Mouse (Mus musculus) heart, embryonic 11.5 days (tissue): Measurements from ENCODE around the gene Fam198a. TPM values are rescaled to one million over a fixed set of nuclear protein-coding genes. Genes with fewer than 3 reads are reported as not detected.

ENCODE experiments used
- ATAC-seq: fragments of 200-750 bp; cut with Nextera tagmentation; replicated peaks from 2 replicates; pipeline ENCODE4 v1.8.0; 2017; ENCODE audit warnings: moderate library complexity; ENCODE audit not compliant: insufficient number of reproducible peaks, low FRiP score, low TSS enrichment
- H3K27ac ChIP-seq: fragments of 300-500 bp; sonication (generic); 2 replicates; pipeline ENCODE4 v1.5.1; 2014; ENCODE audit warnings: mild to moderate bottlenecking, low read depth, low read length
- H3K27me3 ChIP-seq: fragments of 300-500 bp; sonication (generic); 2 replicates; pipeline ENCODE4 v1.6.1; 2014; ENCODE audit warnings: mild to moderate bottlenecking, low read length, mixed read lengths; ENCODE audit not compliant: control insufficient read depth, insufficient read depth
- H3K36me3 ChIP-seq: fragments of 300-500 bp; sonication (generic); 2 replicates; pipeline ENCODE4 v1.6.1; 2014; ENCODE audit warnings: mild to moderate bottlenecking, low read length, moderate library complexity, mixed read lengths; ENCODE audit not compliant: control insufficient read depth, insufficient read depth
- H3K4me1 ChIP-seq: fragments of 300-500 bp; sonication (generic); 2 replicates; pipeline ENCODE4 v1.6.1; 2014; ENCODE audit warnings: low read length; ENCODE audit not compliant: control insufficient read depth, insufficient read depth
- H3K4me2 ChIP-seq: fragments of 300-500 bp; sonication (generic); 2 replicates; pipeline ENCODE4 v1.6.1; 2014; ENCODE audit warnings: mild to moderate bottlenecking, moderate library complexity
- H3K4me3 ChIP-seq: fragments of 300-500 bp; sonication (generic); 2 replicates; pipeline ENCODE4 v1.5.1; 2014; ENCODE audit warnings: low read depth, low read length
- H3K9ac ChIP-seq: fragments of 300-500 bp; sonication (generic); 2 replicates; pipeline ENCODE4 v1.6.1; 2014; ENCODE audit warnings: mild to moderate bottlenecking, low read depth, low read length, moderate library complexity
- H3K9me3 ChIP-seq: fragments of 300-500 bp; sonication (generic); replicated peaks from 2 replicates; pipeline ENCODE4 v1.6.1; 2016; ENCODE audit warnings: low read length; ENCODE audit not compliant: control insufficient read depth
- WGBS: fragments of 180-500 bp; shearing (Covaris S2); extraction: QIAGEN DNeasy Blood & Tissue Kit; methylation state at CpG from one replicate; pipeline ENCODE4 v1.1.7; 2014; ENCODE audit not compliant: insufficient replicate concordance; 5-methylcytosine and 5-hydroxymethylcytosine counted together
- polyA plus RNA-seq: library from polyadenylated mRNA; unstranded; fragments of >200 nt; fragmentation: Nextera tagmentation; extraction: Ambion mirVana; gene quantifications from 2 replicates; pipeline ENCODE4 v1.2.1, GENCODE M21; 2014

The Fam198a gene
- polyA plus RNA-seq, 1 experiment from 2014 or later: 0.44 TPM

- ATAC-seq: no peak
- no peak overlapping the region for H3K27ac ChIP-seq
These were observed 30.8 kb downstream of the Fam198a start for GRCm38 (mm10) chr9:121981466-121982105.

GRCm38 (mm10) chr9:121982214-121982613 lies 31.4 kb downstream of the Fam198a start:
- H3K36me3 ChIP-seq: no peaks in the 10 kb centered on the region
- no peaks in the 10 kb centered on the region for H3K9me3 ChIP-seq
- H3K4me3 ChIP-seq: no peak overlapping the region
- no peak overlapping the region for H3K4me2 ChIP-seq
- no peak for ATAC-seq
- H3K27me3 ChIP-seq: no peaks in the 10 kb centered on the region
- 95% methylated on average over 22 of the region's 22 CpGs for WGBS
- H3K9ac ChIP-seq: no peak overlapping the region
- no peak overlapping the region for H3K27ac ChIP-seq
- H3K4me1 ChIP-seq: no peaks in the 10 kb centered on the region

More at GRCm38 (mm10) chr9:121981466-121982105, 30.8 kb downstream of the Fam198a start:
- H3K4me1 ChIP-seq: no peaks in the 10 kb centered on the region
- WGBS: 73% methylated on average over 10 of the region's 10 CpGs
- no peaks in the 10 kb centered on the region for H3K9me3 ChIP-seq
- H3K36me3 ChIP-seq: no peaks in the 10 kb centered on the region
- H3K4me2 ChIP-seq: no peak overlapping the region
- H3K4me3 ChIP-seq: no peak overlapping the region
- no peaks in the 10 kb centered on the region for H3K27me3 ChIP-seq
- H3K9ac ChIP-seq: no peak overlapping the region

GRCm38 (mm10) chr9:121982665-121983064 lies 31.9 kb downstream of the Fam198a start:
- Histone ChIP-seq H3K4me2 (no peak overlapping the region), H3K4me3 (no peak overlapping the region), H3K9ac (no peak overlapping the region), H3K27me3 (no peaks in the 10 kb centered on the region), H3K36me3 (no peaks in the 10 kb centered on the region), H3K9me3 (no peaks in the 10 kb centered on the region), H3K27ac (no peak overlapping the region), H3K4me1 (no peaks in the 10 kb centered on the region)
- no peak for ATAC-seq
- 85% methylated on average over 15 of the region's 15 CpGs for WGBS

- Histone ChIP-seq H3K9ac (no peak overlapping the region), H3K36me3 (no peaks in the 10 kb centered on the region), H3K27ac (no peak overlapping the region), H3K4me2 (no peak overlapping the region), H3K9me3 (no peaks in the 10 kb centered on the region), H3K4me3 (no peak overlapping the region), H3K27me3 (no peaks in the 10 kb centered on the region), H3K4me1 (no peaks in the 10 kb centered on the region)
- ATAC-seq: 0 out of 2 replicates have a peak, but pooled peaks have one; percentile 26
- 45% methylated on average over 15 of the region's 15 CpGs for WGBS
These were observed 32.7 kb downstream of the Fam198a start for GRCm38 (mm10) chr9:121983504-121983903.

GRCm38 (mm10) chr9:121984465-121985461 lies 34.0 kb downstream of the Fam198a start:
- no peaks in the 10 kb centered on the region for H3K36me3 ChIP-seq
- WGBS: 64% methylated on average over 15 of the region's 15 CpGs
- no peak for ATAC-seq
- H3K9me3 ChIP-seq: no peaks in the 10 kb centered on the region
- no peak overlapping the region for H3K4me2 ChIP-seq
- H3K27ac ChIP-seq: no peak overlapping the region
- H3K4me1 ChIP-seq: no peaks in the 10 kb centered on the region
- no peak overlapping the region for H3K4me3 ChIP-seq
- no peak overlapping the region for H3K9ac ChIP-seq
- H3K27me3 ChIP-seq: no peaks in the 10 kb centered on the region

GRCm38 (mm10) chr9:121988910-121989309 lies 38.1 kb downstream of the Fam198a start:
- 52% methylated on average over 3 of the region's 3 CpGs for WGBS
- no peaks in the 10 kb centered on the region for H3K36me3 ChIP-seq
- no peaks in the 10 kb centered on the region for H3K4me1 ChIP-seq
- ATAC-seq: no peak
- no peak overlapping the region for H3K9ac ChIP-seq
- no peak overlapping the region for H3K27ac ChIP-seq
- H3K4me2 ChIP-seq: no peak overlapping the region
- H3K4me3 ChIP-seq: no peak overlapping the region
- no peaks in the 10 kb centered on the region for H3K27me3 ChIP-seq
- H3K9me3 ChIP-seq: no peaks in the 10 kb centered on the region

- 82% methylated on average over 5 of the region's 5 CpGs for WGBS
- H3K4me3 ChIP-seq: no peak overlapping the region
- no peaks in the 10 kb centered on the region for H3K36me3 ChIP-seq
- ATAC-seq: no peak
- H3K4me1 ChIP-seq: no peaks in the 10 kb centered on the region
- H3K9ac ChIP-seq: no peak overlapping the region
- H3K27me3 ChIP-seq: no peaks in the 10 kb centered on the region
- H3K27ac ChIP-seq: no peak overlapping the region
- H3K4me2 ChIP-seq: no peak overlapping the region
- H3K9me3 ChIP-seq: no peaks in the 10 kb centered on the region
These were observed 38.7 kb downstream of the Fam198a start for GRCm38 (mm10) chr9:121989536-121989935.

GRCm38 (mm10) chr9:121991041-121991440 lies 40.3 kb downstream of the Fam198a start:
- H3K4me1 ChIP-seq: no peaks in the 10 kb centered on the region; the same call in 1 of the 2 replicates
- no peaks in the 10 kb centered on the region for H3K27me3 ChIP-seq
- no peak overlapping the region for H3K4me2 ChIP-seq
- no peak overlapping the region for H3K9ac ChIP-seq
- no peaks in the 10 kb centered on the region for H3K9me3 ChIP-seq
- no peak overlapping the region for H3K27ac ChIP-seq
- H3K4me3 ChIP-seq: no peak overlapping the region
- ATAC-seq: no peak
- H3K36me3 ChIP-seq: no peaks in the 10 kb centered on the region
- WGBS: 77% methylated on average over 5 of the region's 5 CpGs
